Mouse (Mus musculus): ENCODE results near the gene Fcrl5. TPM values are rescaled to one million over a fixed set of nuclear protein-coding genes. Genes with fewer than 3 reads are reported as not detected.

The Fcrl5 gene
- total RNA-seq, 2 experiments from 2014 or later, result 0.08 TPM; not detected in 1

DNA sequence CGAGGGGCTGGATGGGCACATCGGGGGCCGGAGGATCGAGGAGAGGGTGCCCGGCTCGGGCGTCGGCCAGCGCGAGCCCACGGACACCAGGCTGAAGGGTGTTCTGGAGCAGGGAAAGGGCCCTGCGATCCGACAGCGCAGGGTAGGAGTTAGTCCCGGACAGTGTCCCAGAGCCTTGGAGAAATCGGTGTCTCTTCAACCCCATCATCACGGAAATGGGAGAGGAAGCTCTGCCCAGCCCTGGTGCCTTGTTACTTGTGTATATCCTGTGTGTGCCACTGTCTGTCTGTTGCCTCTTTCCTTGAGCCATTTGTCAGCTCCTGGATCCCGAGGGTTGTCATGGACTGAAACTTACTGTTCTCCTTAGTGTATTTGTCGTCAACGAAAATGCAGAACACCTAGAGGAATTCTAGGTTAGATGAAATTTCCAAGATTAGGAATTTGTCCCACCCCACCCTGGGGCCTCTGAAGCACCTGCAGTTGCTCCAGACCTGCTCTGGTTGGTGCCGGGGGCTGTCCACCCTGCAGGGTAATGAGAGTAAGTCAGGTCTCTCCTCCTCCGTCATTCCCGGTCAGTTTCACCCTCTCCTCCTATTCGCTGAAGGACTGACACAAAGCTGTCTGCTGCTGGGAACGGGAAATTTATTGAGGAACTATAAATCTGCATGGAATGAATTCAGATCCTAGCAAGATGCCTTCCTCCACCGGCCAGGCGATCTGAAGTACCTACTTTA lies 90.4 kb downstream of the Fcrl5 start:
- ATAC-seq (replicated peaks; ENCODE audit: low FRiP score, poor library complexity, severe bottlenecking), result 0 out of 2 replicates have a peak, but pooled peaks have one; percentile 40

DNA sequence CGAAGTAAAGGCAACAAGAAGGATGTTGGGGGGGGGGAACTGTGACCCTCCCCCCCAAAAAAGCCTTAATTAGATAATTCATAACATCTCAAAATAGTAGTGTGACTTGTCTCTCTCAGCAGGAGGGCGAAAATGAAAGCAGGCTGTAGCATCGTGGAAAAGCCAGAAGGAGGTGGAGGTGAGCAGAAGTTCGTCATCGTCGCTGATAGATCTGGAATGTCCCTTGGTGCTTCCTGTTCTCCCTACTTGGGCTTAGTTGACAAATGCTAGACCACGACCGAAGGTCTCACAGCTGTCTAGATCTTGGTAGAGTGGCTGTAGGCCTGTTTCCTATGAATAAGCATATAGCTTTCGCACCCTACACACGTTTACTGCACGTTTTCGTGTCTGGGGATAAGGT lies 91.6 kb downstream of the Fcrl5 start:
- ATAC-seq (replicated peaks; ENCODE audit: low FRiP score, poor library complexity, severe bottlenecking), result no peak

DNA sequence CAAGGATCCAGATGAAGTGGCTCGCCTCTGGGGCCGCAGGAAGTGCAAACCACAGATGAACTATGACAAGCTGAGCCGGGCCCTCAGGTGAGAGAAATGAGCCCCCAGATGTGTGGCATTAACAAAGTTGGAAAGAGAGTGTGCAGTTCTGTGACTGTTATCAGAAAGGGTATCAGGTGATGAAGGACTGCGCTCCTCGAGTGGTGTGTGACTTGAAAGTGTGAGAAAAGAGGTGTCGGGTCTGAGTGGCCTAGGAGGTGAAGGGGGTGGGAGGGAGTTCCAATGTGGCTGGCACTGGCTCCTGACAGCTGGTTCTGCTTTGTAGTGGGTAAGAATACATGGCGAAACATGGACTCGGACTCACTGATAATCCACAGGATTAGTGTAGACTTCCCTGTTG lies 92.4 kb downstream of the Fcrl5 start:
- no peak for ATAC-seq (replicated peaks; ENCODE audit: low FRiP score, poor library complexity, severe bottlenecking)

DNA sequence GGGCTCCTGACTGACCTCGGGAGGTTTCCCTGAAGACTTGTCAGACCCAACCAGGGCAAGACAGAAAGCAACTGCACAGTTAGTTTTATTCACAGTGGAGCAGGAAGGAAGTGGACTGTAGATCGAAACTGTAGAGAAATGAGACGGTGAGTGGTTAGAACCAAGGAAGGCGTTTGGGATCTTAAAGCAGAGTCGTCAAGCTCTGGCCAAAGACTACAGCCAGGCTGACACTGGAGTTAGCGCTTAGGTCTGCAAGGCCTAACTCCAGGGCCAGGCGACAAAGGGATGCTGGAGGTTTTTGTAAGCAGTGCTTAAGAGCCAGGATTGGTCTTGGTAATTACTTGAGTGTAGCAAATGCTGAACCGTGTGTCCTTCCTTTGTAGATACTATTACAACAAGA lies 93.3 kb downstream of the Fcrl5 start:
- ATAC-seq (replicated peaks; ENCODE audit: low FRiP score, poor library complexity, severe bottlenecking), result no peak

DNA sequence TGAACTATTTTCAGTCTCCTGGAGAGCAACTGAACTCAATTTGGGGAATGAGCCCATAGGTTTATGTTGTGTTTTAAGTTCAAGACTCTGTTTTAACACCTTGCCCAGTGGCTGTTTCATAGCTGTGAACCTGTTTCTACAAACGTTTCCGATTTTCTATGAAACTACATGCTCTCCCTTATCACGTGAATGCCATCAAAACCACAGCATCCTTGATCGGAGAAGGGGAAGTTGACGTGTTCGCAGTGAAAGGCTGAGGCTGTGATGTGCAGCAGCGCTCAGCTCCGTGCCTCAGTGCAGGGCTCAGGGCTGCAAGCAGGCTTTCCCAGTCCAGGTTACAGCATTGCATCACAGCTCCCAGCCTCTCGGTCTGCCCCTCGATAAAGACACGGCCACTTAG lies 94.0 kb downstream of the Fcrl5 start:
- no peak for ATAC-seq (replicated peaks; ENCODE audit: low FRiP score, poor library complexity, severe bottlenecking)

DNA sequence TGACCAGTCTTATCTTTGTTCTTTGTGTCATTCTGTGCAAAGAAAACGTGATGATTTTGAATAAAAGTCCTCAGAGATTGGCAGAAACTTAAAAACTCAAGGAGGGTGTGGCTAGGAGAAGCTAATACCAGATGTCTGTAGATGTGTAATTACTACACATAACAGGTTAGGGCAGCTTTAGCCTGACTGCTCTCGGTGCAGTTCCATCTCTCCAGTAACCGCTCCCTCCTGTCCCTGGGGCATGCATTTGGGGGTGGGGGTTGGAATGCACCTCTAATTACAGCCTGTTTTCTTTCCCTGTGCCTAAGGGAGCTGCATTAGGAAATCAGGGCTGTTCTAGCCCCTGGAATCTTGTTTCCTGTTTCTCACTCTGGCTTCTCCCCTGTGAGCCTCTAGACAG lies 94.7 kb downstream of the Fcrl5 start:
- no peak for ATAC-seq (replicated peaks; ENCODE audit: low FRiP score, poor library complexity, severe bottlenecking)

DNA sequence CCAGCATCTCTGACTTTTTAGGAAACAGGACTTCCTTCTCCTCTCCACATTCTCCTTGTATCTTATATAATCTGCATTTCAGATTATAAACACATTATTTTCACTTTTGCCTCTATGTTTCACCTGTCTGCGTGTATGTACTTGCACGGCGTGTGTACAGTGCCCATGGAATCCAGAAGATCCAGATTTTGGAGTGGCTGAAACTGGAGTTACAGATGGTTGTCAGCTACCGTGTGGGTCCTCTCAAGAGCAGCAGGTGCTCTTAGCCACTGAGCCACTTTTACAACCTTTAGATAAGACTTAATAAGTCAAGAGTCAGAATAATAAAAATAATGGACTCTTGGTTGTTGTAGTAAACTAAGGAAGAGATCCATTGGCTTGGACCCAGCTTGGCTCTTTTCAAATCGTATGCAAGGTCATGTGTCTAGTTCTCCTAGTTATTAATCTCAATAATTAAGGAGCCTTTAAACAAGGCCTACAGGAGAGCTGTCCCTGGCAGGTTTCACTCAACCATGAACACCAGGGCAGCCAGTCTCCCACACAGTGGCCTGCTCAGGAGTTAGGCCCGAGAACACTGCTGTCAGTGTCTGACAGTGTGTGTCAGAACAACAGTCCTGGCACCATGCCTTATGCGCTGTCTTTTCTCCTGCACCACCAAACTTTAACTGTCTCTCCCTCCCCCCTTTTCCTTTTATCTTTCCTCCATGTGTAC lies 98.2 kb downstream of the Fcrl5 start:
- no peak for ATAC-seq (replicated peaks; ENCODE audit: low FRiP score, poor library complexity, severe bottlenecking)

DNA sequence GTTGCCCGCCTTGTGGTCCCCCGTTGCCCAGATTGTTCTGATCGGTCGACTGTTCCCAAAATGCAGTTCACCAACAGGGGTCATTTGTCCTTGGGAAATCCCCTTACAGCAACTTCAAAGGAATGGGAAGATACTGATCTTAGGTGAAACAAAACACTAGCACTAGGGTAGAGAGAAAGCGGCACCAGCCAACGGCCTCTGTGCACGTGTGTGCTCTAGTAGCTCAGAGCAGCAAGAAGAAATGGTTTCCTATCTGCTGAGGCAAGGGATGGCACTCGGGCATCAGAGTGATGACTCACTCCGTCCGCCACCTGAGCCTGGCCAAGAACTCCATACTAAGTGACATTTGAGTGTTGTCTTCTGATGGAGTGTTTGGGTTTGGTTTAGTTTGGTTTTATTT lies 102.5 kb downstream of the Fcrl5 start:
- no peak for ATAC-seq (replicated peaks; ENCODE audit: low FRiP score, poor library complexity, severe bottlenecking)

DNA sequence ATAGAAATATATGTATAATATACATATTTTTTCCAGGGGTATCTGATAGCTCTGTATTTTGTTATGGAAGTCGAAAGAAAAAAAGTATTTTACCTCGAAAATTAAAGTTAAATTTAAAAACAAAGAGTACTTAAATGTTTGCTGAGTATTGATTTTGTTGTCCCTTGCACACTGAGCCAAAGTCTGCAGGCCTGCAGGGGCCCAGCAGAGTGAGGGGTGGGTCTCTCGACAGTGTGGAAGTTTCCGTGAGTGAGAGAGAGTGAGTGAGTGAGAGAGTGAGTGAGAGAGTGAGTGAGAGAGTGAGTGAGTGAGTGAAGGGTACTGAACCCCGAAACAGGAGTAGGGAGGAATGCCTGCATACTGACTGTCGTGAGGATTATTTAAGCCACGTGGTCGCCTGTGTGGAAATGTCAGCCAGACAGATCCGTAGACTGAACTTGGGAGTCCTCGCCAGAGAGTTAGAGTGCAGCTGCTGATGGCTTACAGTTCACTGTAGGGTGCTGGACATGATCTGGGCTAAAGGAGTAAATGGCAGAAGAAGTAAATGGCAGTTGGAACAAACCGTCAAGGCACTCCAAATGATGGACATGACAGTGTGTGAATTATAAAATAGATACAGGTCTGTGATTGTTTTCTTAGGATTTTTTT lies 104.6 kb downstream of the Fcrl5 start:
- no peak for ATAC-seq (replicated peaks; ENCODE audit: low FRiP score, poor library complexity, severe bottlenecking)

DNA sequence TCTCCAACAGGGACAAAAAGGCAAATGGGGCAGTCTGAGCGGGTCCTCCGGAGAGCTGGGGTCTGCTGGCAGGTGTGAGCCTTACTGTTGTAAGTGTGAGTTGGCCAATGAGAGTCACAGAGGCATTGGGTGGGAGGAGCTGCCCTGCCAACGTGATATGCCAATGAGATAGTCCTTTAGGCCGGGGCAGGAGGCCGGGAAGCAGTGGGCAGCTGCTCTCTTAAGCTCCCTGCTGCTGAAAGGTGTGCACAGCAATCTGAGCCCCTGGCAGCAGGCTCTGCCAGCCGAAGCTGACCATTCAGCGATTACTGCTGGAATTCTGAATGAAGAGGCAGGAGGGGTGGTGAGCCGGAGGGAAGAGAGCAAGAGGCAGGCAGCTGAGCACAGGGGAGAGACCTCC lies 105.1 kb downstream of the Fcrl5 start:
- no peak for ATAC-seq (replicated peaks; ENCODE audit: low FRiP score, poor library complexity, severe bottlenecking)

DNA sequence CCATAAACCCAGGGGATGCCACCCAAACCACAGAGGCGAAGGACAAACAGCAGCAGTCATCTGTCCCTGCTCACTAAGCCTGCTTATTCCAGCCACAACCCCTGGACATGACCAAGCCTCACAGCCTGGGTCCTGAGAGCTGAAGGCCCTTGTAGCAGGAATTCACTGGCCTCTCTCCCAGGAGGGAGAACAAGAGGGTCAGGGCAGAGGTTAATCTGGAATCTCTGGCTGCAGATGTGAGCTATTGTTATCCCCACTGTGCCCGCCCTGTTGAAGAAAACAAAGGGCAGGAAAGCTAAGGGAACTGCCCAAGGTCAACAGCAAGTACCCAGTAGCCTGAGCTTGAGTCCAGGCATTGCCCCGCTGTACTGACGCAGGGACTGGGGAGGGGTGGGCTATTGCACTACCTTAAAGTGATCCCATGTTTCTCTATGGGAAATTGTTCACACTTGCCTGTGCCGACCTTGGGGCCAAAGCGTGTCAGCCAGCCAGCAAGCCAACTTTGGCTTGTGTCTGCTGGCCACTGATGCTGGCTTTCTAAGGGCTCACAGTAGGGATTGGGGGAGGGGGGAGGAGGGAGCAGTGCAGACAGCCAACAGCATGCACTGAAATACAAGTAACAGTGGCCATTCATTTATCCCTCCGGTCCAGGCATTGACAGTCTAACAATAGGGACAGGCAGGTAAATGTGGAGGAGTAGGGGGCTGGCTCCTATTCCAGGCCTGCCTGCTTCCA lies 107.1 kb downstream of the Fcrl5 start:
- ATAC-seq (replicated peaks; ENCODE audit: low FRiP score, poor library complexity, severe bottlenecking), result no peak

DNA sequence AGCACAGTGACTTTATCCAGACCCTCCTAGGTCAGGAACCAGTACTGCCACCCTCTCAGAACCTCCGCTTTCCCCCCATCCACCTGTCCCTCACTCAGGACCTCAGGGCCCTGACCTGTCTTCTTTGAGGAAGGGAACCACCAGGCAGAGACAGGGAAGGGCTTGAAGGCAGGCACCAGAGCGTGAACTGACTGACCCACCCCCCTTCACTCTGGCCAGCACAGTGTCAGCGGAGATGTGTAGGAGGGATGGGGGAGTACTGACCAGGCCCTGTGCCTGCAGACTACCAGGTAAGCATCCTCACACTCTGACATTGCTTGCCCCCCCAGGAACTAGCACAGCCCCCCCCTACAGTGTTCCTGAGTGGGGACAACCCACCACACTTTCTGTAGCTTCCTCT lies 110.0 kb downstream of the Fcrl5 start:
- ATAC-seq (replicated peaks; ENCODE audit: low FRiP score, poor library complexity, severe bottlenecking), result no peak

DNA sequence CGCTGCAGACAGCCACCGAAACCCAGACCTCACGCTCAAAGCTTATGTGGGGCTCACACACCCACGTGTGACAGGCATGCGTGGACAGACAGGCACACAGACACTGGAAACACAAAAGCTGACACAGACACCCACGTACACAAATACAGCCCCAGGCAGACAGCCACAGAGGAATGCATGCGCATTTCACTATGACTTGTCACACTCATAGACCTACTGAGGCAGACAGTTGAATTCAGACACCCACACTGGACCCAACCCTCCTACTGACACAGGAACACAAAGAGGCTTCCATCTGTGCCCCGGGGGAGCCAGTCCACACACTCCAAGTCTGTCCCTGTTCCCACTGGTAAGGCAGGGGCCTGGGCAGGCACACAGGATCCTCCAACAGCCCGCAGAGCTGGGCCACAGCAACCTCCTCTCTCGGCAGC lies 110.7 kb downstream of the Fcrl5 start:
- ATAC-seq (replicated peaks; ENCODE audit: low FRiP score, poor library complexity, severe bottlenecking), result no peak

DNA sequence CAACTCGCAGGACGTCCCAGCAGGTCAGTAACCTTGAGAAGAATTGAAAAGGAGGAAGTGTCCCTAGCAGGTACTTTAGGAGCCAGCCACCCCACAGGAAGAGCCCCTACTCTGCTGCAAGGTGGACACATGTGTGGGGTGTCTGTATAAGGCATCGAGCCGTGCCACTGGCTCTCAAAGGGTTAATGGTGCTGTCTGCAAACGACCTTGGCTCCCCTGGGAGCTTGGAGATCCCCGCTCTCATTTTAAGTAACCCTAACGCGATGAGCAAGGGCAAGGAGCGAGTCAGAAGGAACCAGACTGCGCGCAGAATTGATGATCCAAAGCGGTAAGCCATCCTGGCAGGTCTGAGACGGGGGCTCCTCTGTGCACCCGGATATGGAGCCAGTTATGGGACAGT lies 114.3 kb downstream of the Fcrl5 start:
- ATAC-seq (replicated peaks; ENCODE audit: low FRiP score, poor library complexity, severe bottlenecking), result no peak

Other genes starting within 250 kb of the Fcrl5 start
- not detected in 2 replicates for gene Fcrls, start 172.0 kb upstream of the Fcrl5 start, total RNA-seq (2015; ENCODE audit: low replicate concordance)
- not detected in 2 replicates for gene Fcrls, start 172.0 kb upstream of the Fcrl5 start, total RNA-seq (2017; ENCODE audit: low replicate concordance)
- 17.7 and 18.9 TPM in 2 replicates for gene Cd5l, start 77.9 kb upstream of the Fcrl5 start, total RNA-seq (2015; ENCODE audit: low replicate concordance)
- 34.0 and 34.9 TPM in 2 replicates for gene Cd5l, start 77.9 kb upstream of the Fcrl5 start, total RNA-seq (2017; ENCODE audit: low replicate concordance)
- gene Fcrl1, start 59.4 kb upstream of the Fcrl5 start, total RNA-seq (2015; ENCODE audit: low replicate concordance), result 5.0 and 9.7 TPM in 2 replicates
- 0.08 and 0.64 TPM in 2 replicates for gene Fcrl1, start 59.4 kb upstream of the Fcrl5 start, total RNA-seq (2017; ENCODE audit: low replicate concordance)
- gene Etv3, start 89.6 kb downstream of the Fcrl5 start, total RNA-seq (2015; ENCODE audit: low replicate concordance), result 3.2 and 4.6 TPM in 2 replicates
- gene Etv3, start 89.6 kb downstream of the Fcrl5 start, total RNA-seq (2017; ENCODE audit: low replicate concordance), result 1.1 and 4.5 TPM in 2 replicates
- 2.5 and 4.0 TPM in 2 replicates for gene Arhgef11, start 181.8 kb downstream of the Fcrl5 start, total RNA-seq (2015; ENCODE audit: low replicate concordance)
- gene Arhgef11, start 181.8 kb downstream of the Fcrl5 start, total RNA-seq (2017; ENCODE audit: low replicate concordance), result 1.0 and 1.6 TPM in 2 replicates

Data from erythroid progenitor cell, adult 5-6 weeks (primary cell).